Mouse (Mus musculus): ENCODE results near the gene Fbxo21. TPM values are rescaled to one million over a fixed set of nuclear protein-coding genes. Genes with fewer than 3 reads are reported as not detected.

The Fbxo21 gene
- polyA plus RNA-seq, 1 experiment from 2014 or later, result 163 TPM

GRCm38 (mm10) chr5:117976263-117976656 is 270 bp upstream of the Fbxo21 start:
- Histone ChIP-seq H3K4me2 (ENCODE audit: low read length) (peak overlapping the region; percentile 87), H3K27me3 (ENCODE audit: control insufficient read depth, insufficient read depth, low read length) (no peaks in the 10 kb centered on the region), H3K4me3 (replicated peaks; ENCODE audit: low read depth, low read length) (peak overlapping the region; percentile 99), H3K36me3 (ENCODE audit: control insufficient read depth, insufficient read depth, low read length) (peaks cover 21% of the 10 kb centered on the region), H3K4me1 (ENCODE audit: control insufficient read depth, insufficient read depth, low read length) (peaks cover 13% of the 10 kb centered on the region; the same call in 1 of the 2 replicates), H3K9ac (replicated peaks; ENCODE audit: low read length) (peak overlapping the region; percentile 99; the same call in 1 of the 2 replicates), H3K27ac (replicated peaks; ENCODE audit: low read depth, low read length) (peak overlapping the region; percentile 91), H3K9me3 (ENCODE audit: control insufficient read depth, low read length) (no peaks in the 10 kb centered on the region)
- DNase-seq, result no peak
- ATAC-seq (ENCODE audit: low FRiP score, low TSS enrichment), result peak; percentile 28; the same call in 1 of the 2 replicates
- WGBS, result 22% methylated on average over 19 of the region's 19 CpGs

GRCm38 (mm10) chr5:117977501-117978158 is 1.1 kb downstream of the Fbxo21 start:
- ATAC-seq (ENCODE audit: low FRiP score, low TSS enrichment) (peak; percentile 17; the same call in 1 of the 2 replicates), DNase-seq (peak; percentile 73)
- Histone ChIP-seq H3K27me3 (ENCODE audit: control insufficient read depth, insufficient read depth, low read length) (no peaks in the 10 kb centered on the region), H3K9me3 (ENCODE audit: control insufficient read depth, low read length) (no peaks in the 10 kb centered on the region), H3K9ac (replicated peaks; ENCODE audit: low read length) (peak overlapping the region; percentile 99), H3K27ac (replicated peaks; ENCODE audit: low read depth, low read length) (peak overlapping the region; percentile 91), H3K4me2 (ENCODE audit: low read length) (peak overlapping the region; percentile 87), H3K36me3 (ENCODE audit: control insufficient read depth, insufficient read depth, low read length) (peaks cover 34% of the 10 kb centered on the region), H3K4me1 (ENCODE audit: control insufficient read depth, insufficient read depth, low read length) (peaks cover 13% of the 10 kb centered on the region; the same call in 1 of the 2 replicates), H3K4me3 (replicated peaks; ENCODE audit: low read depth, low read length) (peak overlapping the region; percentile 99)
- 6% methylated on average over 30 of the region's 30 CpGs for WGBS

DNA sequence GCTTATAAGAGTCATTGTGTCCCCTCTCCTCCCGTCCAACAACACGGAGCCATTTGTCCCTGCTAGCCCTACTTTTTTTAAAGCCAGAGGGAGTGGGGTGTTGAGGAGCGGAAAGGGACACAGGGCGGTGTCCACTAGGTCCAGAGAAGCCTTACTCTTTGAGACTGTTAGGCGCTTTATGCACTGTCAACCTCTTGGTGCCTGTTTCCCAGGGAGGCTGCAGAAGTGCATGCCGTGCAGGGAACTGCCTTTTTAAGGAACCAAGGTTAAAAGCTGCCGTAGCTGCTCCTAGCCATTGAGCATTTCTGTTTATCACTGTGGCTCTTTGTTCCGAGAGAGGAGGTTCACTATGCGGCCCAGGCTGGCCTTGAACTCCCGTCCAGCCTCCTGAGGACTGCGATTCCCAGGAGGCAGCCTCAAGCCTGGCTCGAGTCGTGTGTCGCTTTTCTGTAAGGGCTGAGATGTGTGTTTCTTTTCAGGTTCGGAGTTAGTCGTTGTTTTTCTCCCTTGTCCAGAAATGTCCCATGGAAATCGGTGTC is 1.7 kb downstream of the Fbxo21 start:
- peaks cover 13% of the 10 kb centered on the region; the same call in 1 of the 2 replicates for H3K4me1 ChIP-seq (ENCODE audit: control insufficient read depth, insufficient read depth, low read length)
- H3K36me3 ChIP-seq (ENCODE audit: control insufficient read depth, insufficient read depth, low read length), result peaks cover 40% of the 10 kb centered on the region
- no peaks in the 10 kb centered on the region for H3K27me3 ChIP-seq (ENCODE audit: control insufficient read depth, insufficient read depth, low read length)
- 42% methylated on average over 17 of the region's 17 CpGs for WGBS
- H3K9me3 ChIP-seq (ENCODE audit: control insufficient read depth, low read length), result no peaks in the 10 kb centered on the region
- H3K9ac ChIP-seq (replicated peaks; ENCODE audit: low read length), result peak overlapping the region; percentile 99
- peak overlapping the region; percentile 91 for H3K27ac ChIP-seq (replicated peaks; ENCODE audit: low read depth, low read length)
- ATAC-seq (ENCODE audit: low FRiP score, low TSS enrichment) (no peak), DNase-seq (no peak)
- peak overlapping the region; percentile 87 for H3K4me2 ChIP-seq (ENCODE audit: low read length)
- peak overlapping the region; percentile 99 for H3K4me3 ChIP-seq (replicated peaks; ENCODE audit: low read depth, low read length)

GRCm38 (mm10) chr5:117979082-117979481 is 2.6 kb downstream of the Fbxo21 start:
- Histone ChIP-seq H3K4me2 (ENCODE audit: low read length) (peak overlapping the region; percentile 87), H3K27me3 (ENCODE audit: control insufficient read depth, insufficient read depth, low read length) (no peaks in the 10 kb centered on the region), H3K36me3 (ENCODE audit: control insufficient read depth, insufficient read depth, low read length) (peaks cover 47% of the 10 kb centered on the region), H3K4me1 (ENCODE audit: control insufficient read depth, insufficient read depth, low read length) (peaks cover 13% of the 10 kb centered on the region; the same call in 1 of the 2 replicates), H3K4me3 (replicated peaks; ENCODE audit: low read depth, low read length) (peak overlapping the region; percentile 99; the same call in 1 of the 2 replicates), H3K9me3 (ENCODE audit: control insufficient read depth, low read length) (no peaks in the 10 kb centered on the region), H3K27ac (replicated peaks; ENCODE audit: low read depth, low read length) (no peak overlapping the region), H3K9ac (replicated peaks; ENCODE audit: low read length) (no peak overlapping the region)
- whole genome bisulfite sequencing, result 73% methylated on average over 5 of the region's 5 CpGs
- DNase-seq (no peak), ATAC-seq (ENCODE audit: low FRiP score, low TSS enrichment) (no peak)

DNA sequence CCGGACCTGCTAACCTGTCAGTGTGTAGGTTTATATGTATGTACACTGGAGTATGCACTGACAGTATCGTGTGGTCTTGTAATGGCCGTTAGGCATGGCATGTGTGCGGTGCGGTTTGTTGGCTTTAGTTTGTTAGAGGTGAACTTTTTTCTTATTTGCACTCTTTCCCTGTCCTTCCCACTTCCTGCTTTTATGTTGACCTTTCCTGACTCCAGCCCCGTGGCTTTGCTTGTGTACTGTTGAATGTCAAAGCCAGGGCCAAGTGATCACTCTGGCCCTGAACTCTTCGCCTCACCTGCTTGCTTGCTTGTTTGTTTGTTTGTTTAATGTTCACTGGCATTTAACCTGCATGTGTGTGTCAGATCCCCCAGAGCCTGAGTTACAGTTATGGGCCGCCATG is 4.4 kb downstream of the Fbxo21 start:
- H3K36me3 ChIP-seq (ENCODE audit: control insufficient read depth, insufficient read depth, low read length), result peaks cover 64% of the 10 kb centered on the region
- no peak overlapping the region for H3K4me2 ChIP-seq (ENCODE audit: low read length)
- 95% methylated on average over 8 of the region's 8 CpGs for WGBS
- H3K4me1 ChIP-seq (ENCODE audit: control insufficient read depth, insufficient read depth, low read length), result peaks cover 13% of the 10 kb centered on the region; the same call in 1 of the 2 replicates
- no peak for ATAC-seq (ENCODE audit: low FRiP score, low TSS enrichment)
- no peak overlapping the region for H3K9ac ChIP-seq (replicated peaks; ENCODE audit: low read length)
- no peaks in the 10 kb centered on the region for H3K27me3 ChIP-seq (ENCODE audit: control insufficient read depth, insufficient read depth, low read length)
- no peaks in the 10 kb centered on the region for H3K9me3 ChIP-seq (ENCODE audit: control insufficient read depth, low read length)
- DNase-seq, result no peak
- H3K27ac ChIP-seq (replicated peaks; ENCODE audit: low read depth, low read length), result no peak overlapping the region
- H3K4me3 ChIP-seq (replicated peaks; ENCODE audit: low read depth, low read length), result no peak overlapping the region

- Histone ChIP-seq H3K9ac (replicated peaks; ENCODE audit: low read length) (no peak overlapping the region), H3K27ac (replicated peaks; ENCODE audit: low read depth, low read length) (no peak overlapping the region), H3K9me3 (ENCODE audit: control insufficient read depth, low read length) (no peaks in the 10 kb centered on the region), H3K36me3 (ENCODE audit: control insufficient read depth, insufficient read depth, low read length) (peaks cover 74% of the 10 kb centered on the region), H3K27me3 (ENCODE audit: control insufficient read depth, insufficient read depth, low read length) (no peaks in the 10 kb centered on the region), H3K4me3 (replicated peaks; ENCODE audit: low read depth, low read length) (no peak overlapping the region), H3K4me2 (ENCODE audit: low read length) (no peak overlapping the region), H3K4me1 (ENCODE audit: control insufficient read depth, insufficient read depth, low read length) (peaks cover 13% of the 10 kb centered on the region; the same call in 1 of the 2 replicates)
- DNase-seq (no peak), ATAC-seq (ENCODE audit: low FRiP score, low TSS enrichment) (no peak)
- WGBS, result 92% methylated on average over 5 of the region's 5 CpGs
These were observed 5.4 kb downstream of the Fbxo21 start for GRCm38 (mm10) chr5:117981943-117982342.

DNA sequence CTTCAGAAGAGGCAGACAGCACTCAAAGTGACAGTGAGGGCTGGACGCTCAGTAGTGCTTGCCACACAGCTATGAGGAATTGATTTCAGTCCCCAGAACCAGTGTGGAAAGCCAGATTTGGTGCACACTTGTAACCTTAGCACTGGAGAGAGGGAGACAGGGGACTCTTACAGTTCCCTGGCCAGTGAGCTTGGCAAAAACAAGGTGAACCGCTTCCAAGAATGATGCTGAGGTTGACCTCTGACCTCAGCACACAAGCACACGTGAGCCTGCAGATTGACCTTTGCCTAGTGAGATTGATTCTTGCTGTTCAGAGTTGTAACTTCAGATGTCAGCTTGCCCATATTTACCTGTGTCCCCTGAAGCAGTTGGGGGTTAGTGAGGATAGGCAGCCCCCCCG is 9.8 kb downstream of the Fbxo21 start:
- Histone ChIP-seq H3K27ac (replicated peaks; ENCODE audit: low read depth, low read length) (no peak overlapping the region), H3K9me3 (ENCODE audit: control insufficient read depth, low read length) (no peaks in the 10 kb centered on the region), H3K4me1 (ENCODE audit: control insufficient read depth, insufficient read depth, low read length) (no peaks in the 10 kb centered on the region), H3K4me3 (replicated peaks; ENCODE audit: low read depth, low read length) (no peak overlapping the region), H3K4me2 (ENCODE audit: low read length) (no peak overlapping the region), H3K27me3 (ENCODE audit: control insufficient read depth, insufficient read depth, low read length) (no peaks in the 10 kb centered on the region), H3K36me3 (ENCODE audit: control insufficient read depth, insufficient read depth, low read length) (peaks cover 97% of the 10 kb centered on the region), H3K9ac (replicated peaks; ENCODE audit: low read length) (no peak overlapping the region)
- 69% methylated on average over 4 of the region's 4 CpGs for WGBS
- ATAC-seq (ENCODE audit: low FRiP score, low TSS enrichment), result no peak
- no peak for DNase-seq

- no peaks in the 10 kb centered on the region for H3K27me3 ChIP-seq (ENCODE audit: control insufficient read depth, insufficient read depth, low read length)
- H3K4me1 ChIP-seq (ENCODE audit: control insufficient read depth, insufficient read depth, low read length), result no peaks in the 10 kb centered on the region
- H3K27ac ChIP-seq (replicated peaks; ENCODE audit: low read depth, low read length), result no peak overlapping the region
- no peak overlapping the region for H3K4me2 ChIP-seq (ENCODE audit: low read length)
- ATAC-seq (ENCODE audit: low FRiP score, low TSS enrichment), result no peak
- H3K9ac ChIP-seq (replicated peaks; ENCODE audit: low read length), result no peak overlapping the region
- WGBS, result 91% methylated on average over 3 of the region's 3 CpGs
- peaks cover 97% of the 10 kb centered on the region for H3K36me3 ChIP-seq (ENCODE audit: control insufficient read depth, insufficient read depth, low read length)
- no peaks in the 10 kb centered on the region for H3K9me3 ChIP-seq (ENCODE audit: control insufficient read depth, low read length)
- no peak overlapping the region for H3K4me3 ChIP-seq (replicated peaks; ENCODE audit: low read depth, low read length)
- no peak for DNase-seq
These were observed 11.4 kb downstream of the Fbxo21 start for GRCm38 (mm10) chr5:117987891-117988290.

GRCm38 (mm10) chr5:117988367-117988766 is 11.8 kb downstream of the Fbxo21 start:
- WGBS, result 85% methylated on average over 9 of the region's 9 CpGs
- Histone ChIP-seq H3K9ac (replicated peaks; ENCODE audit: low read length) (no peak overlapping the region), H3K36me3 (ENCODE audit: control insufficient read depth, insufficient read depth, low read length) (peaks cover 96% of the 10 kb centered on the region), H3K27ac (replicated peaks; ENCODE audit: low read depth, low read length) (no peak overlapping the region), H3K4me1 (ENCODE audit: control insufficient read depth, insufficient read depth, low read length) (no peaks in the 10 kb centered on the region), H3K9me3 (ENCODE audit: control insufficient read depth, low read length) (no peaks in the 10 kb centered on the region), H3K4me2 (ENCODE audit: low read length) (no peak overlapping the region), H3K4me3 (replicated peaks; ENCODE audit: low read depth, low read length) (no peak overlapping the region), H3K27me3 (ENCODE audit: control insufficient read depth, insufficient read depth, low read length) (no peaks in the 10 kb centered on the region)
- DNase-seq (no peak), ATAC-seq (ENCODE audit: low FRiP score, low TSS enrichment) (no peak)
